Mouse (Mus musculus) liver, embryonic 14.5 days (tissue): ENCODE data around the gene Gtf2ird1. TPM values are rescaled to one million over a fixed set of nuclear protein-coding genes. Genes with fewer than 3 reads are reported as not detected.

Experiments
- ATAC-seq: fragments of 200-750 bp; cut with Nextera tagmentation; 2 replicates; pipeline ENCODE4 v1.8.0; 2017; ENCODE audit warnings: moderate number of reproducible peaks, mild to moderate bottlenecking, moderate library complexity; ENCODE audit not compliant: insufficient read depth
- DNase-seq, 3 experiments: peaks; one replicate each; pipeline ENCODE4 v3.0.0-alpha.2; 2012 to 2013; ENCODE audit warnings: low read depth in 3 of 3, low spot score in 3 of 3
- H3K27ac ChIP-seq: fragments of 300-500 bp; sonication (generic); 2 replicates; pipeline ENCODE4 v1.5.1; 2014; ENCODE audit warnings: moderate library complexity, mild to moderate bottlenecking, control low read depth, inconsistent platforms
- H3K27me3 ChIP-seq: fragments of 300-500 bp; sonication (generic); 2 replicates; pipeline ENCODE4 v1.6.1; 2014; ENCODE audit warnings: mild to moderate bottlenecking, low read length, moderate library complexity; ENCODE audit not compliant: control insufficient read depth, insufficient read depth
- H3K36me3 ChIP-seq: fragments of 300-500 bp; sonication (generic); replicated peaks from 2 replicates; pipeline ENCODE4 v1.6.1; 2014; ENCODE audit warnings: low read depth; ENCODE audit not compliant: control insufficient read depth, insufficient read depth
- H3K4me1 ChIP-seq, 2 experiments: fragments of 200-500 bp in 1 of 2; fragments of 300-500 bp in 1 of 2; sonication (generic) in 1 of 2; replicated peaks; 2 replicates each; pipeline ENCODE4 v1.6.1; 2012 to 2014; ENCODE audit warnings: antibody characterized with exemption in 1 of 2, inconsistent platforms in 1 of 2, low read length in 1 of 2; ENCODE audit not compliant: control insufficient read depth in 2 of 2, insufficient read depth in 2 of 2
- H3K4me2 ChIP-seq: fragments of 300-500 bp; sonication (generic); 2 replicates; pipeline ENCODE4 v1.6.1; 2014; ENCODE audit warnings: low read depth, mild to moderate bottlenecking, control low read depth, moderate library complexity
- H3K4me3 ChIP-seq, 2 experiments: fragments of 200-500 bp in 1 of 2; fragments of 300-500 bp in 1 of 2; sonication (generic) in 1 of 2; 2 replicates each; pipeline ENCODE4 v1.5.1; 2012 to 2014; ENCODE audit warnings: low read depth in 2 of 2, low read length in 2 of 2, mild to moderate bottlenecking in 2 of 2, control low read depth in 1 of 2, inconsistent platforms in 1 of 2, moderate library complexity in 1 of 2; ENCODE audit not compliant: insufficient read depth in 1 of 2
- H3K9ac ChIP-seq: fragments of 300-500 bp; sonication (generic); replicated peaks from 2 replicates; pipeline ENCODE4 v1.6.1; 2014; ENCODE audit warnings: mild to moderate bottlenecking, control low read depth, moderate library complexity
- H3K9me3 ChIP-seq: fragments of 300-500 bp; sonication (generic); 2 replicates; pipeline ENCODE4 v1.6.1; 2016; ENCODE audit warnings: low read length, mixed read lengths; ENCODE audit not compliant: control insufficient read depth
- CTCF ChIP-seq: IDR thresholded peaks from 2 replicates; pipeline ENCODE4 v1.5.1; 2016; ENCODE audit warnings: antibody characterized with exemption, low read depth, control low read depth
- EP300 ChIP-seq: IDR thresholded peaks from 2 replicates; pipeline ENCODE4 v1.6.1; 2016; ENCODE audit warnings: antibody characterized with exemption, low read depth
- WGBS: fragments of 180-500 bp; shearing (Covaris S2); extraction: QIAGEN DNeasy Blood & Tissue Kit; methylation state at CpG from one replicate; pipeline ENCODE4 v1.1.7; 2014; ENCODE audit not compliant: insufficient replicate concordance; 5-methylcytosine and 5-hydroxymethylcytosine counted together
- polyA plus RNA-seq, 2 experiments: library from polyadenylated mRNA; depleted of rRNA in 1 of 2; stranded (reverse) in 1 of 2; unstranded in 1 of 2; fragments of >200 nt; fragmentation: Nextera tagmentation in 1 of 2; extraction: Ambion mirVana in 1 of 2; gene quantifications; 2 replicates each; pipeline versions ENCODE4 v1.2.1 to v1.2.3; 2012 to 2014

Gene Gtf2ird1
- polyA plus RNA-seq, 2 experiments = 7.5 to 8.4 TPM

DNA sequence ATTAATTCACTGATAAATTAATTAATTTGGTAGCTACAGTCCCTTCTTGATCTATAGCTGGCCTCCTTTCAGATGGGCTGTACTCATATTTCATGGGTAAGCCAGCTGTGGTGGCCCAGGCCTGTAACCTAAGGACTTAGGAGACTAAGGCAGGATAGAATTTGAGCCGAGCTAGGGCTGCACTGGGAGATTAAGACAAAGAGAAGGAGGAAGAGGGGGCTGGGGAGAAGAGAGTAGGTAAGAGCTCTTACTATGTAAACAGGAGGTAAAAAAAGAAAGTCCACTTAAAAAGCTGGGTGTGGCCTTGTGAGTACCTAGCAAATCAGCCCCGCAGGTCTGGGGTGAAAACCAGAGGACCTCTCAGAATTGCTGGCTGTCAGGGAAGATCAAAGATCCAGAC, 132.6 kb downstream of the Gtf2ird1 start:
- H3K27ac ChIP-seq = no peak overlapping the region
- H3K36me3 ChIP-seq = no peaks in the 10 kb centered on the region
- ATAC-seq (no peak), DNase-seq (no peak)
- no peak overlapping the region for H3K9ac ChIP-seq
- H3K27me3 ChIP-seq = no peaks in the 10 kb centered on the region
- H3K9me3 ChIP-seq = no peaks in the 10 kb centered on the region
- TF ChIP-seq CTCF (no peak), EP300 (no peak)
- H3K4me2 ChIP-seq = no peak overlapping the region
- no peak overlapping the region for H3K4me3 ChIP-seq
- H3K4me1 ChIP-seq = peaks cover 3 to 15% of the 10 kb centered on the region in 2 experiments
- WGBS = 45% methylated on average over 2 of the region's 2 CpGs

DNA sequence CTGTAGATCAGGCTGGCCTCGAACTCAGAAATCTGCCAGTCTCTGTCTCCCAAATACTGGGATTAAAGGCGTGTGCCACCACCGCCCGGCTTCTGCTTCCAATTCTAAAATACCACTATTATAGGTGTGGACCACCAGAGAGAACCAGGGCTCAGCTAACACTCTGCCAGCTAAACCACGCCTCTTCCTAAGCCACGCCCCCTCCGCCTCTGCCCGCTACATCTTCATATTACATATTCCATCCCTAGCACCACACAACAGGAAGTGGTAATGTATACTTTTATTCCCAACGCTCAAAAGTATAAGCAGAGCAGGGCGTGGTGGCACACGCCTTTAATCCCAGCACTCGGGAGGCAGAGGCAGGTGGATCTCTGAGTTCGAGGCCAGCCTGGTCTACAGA, 133.2 kb downstream of the Gtf2ird1 start:
- no peak overlapping the region for H3K9ac ChIP-seq
- H3K4me1 ChIP-seq = peaks cover 3 to 12% of the 10 kb centered on the region in 2 experiments
- WGBS = 58% methylated on average over 13 of the region's 13 CpGs
- ATAC-seq (no peak), DNase-seq (no peak)
- TF ChIP-seq CTCF (no peak), EP300 (no peak)
- H3K27ac ChIP-seq = no peak overlapping the region
- no peaks in the 10 kb centered on the region for H3K27me3 ChIP-seq
- H3K9me3 ChIP-seq = no peaks in the 10 kb centered on the region
- H3K4me2 ChIP-seq = no peak overlapping the region
- no peaks in the 10 kb centered on the region for H3K36me3 ChIP-seq
- H3K4me3 ChIP-seq = no peak overlapping the region

DNA sequence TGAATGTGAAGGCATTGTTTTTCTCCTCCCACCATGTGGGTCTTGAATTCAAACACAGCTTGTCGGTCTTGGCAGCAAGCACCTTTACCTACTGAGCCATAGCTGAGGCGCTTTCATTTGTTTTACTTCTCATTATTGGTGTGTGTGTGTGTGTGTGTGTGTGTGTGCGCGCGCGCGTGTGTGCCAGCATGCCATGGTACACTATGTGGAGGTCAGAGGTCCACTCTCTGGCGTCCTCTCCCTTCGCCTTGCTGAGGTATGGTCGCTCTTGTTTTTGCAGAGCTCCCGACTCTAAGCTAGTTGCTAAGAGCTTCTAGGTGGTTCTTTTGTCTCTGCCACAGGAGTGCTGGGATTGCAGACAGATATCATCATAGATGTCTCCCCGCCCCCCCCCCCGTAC, 134.2 kb downstream of the Gtf2ird1 start:
- Histone ChIP-seq H3K4me3 (no peak overlapping the region), H3K9ac (no peak overlapping the region), H3K4me1 (peaks cover 3 to 12% of the 10 kb centered on the region in 2 experiments), H3K36me3 (no peaks in the 10 kb centered on the region), H3K27ac (no peak overlapping the region), H3K4me2 (no peak overlapping the region), H3K9me3 (no peaks in the 10 kb centered on the region), H3K27me3 (no peaks in the 10 kb centered on the region)
- DNase-seq (no peak), ATAC-seq (no peak)
- 77% methylated on average over 13 of the region's 13 CpGs for WGBS
- no peak for TF ChIP-seq EP300
- TF ChIP-seq CTCF = no peak

DNA sequence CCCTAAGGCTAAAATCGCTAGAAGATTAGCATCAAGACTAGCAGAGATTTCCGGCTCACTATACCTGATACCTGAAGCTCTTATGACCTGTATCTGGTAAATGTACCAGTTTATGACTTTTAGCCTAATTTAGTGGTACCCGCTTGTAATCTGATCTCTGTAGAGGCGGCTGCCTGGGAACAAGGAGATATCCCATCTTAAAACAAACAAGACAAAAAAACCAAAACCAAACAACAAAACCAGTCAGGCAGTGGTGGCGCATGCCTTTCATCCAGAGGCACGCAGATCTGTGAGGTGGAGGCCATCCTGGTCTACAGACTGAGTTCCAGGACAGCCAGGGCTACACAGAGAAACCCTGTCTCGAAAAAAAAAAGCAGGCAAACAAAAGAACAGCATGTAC, 134.8 kb downstream of the Gtf2ird1 start:
- ATAC-seq = no peak
- H3K9ac ChIP-seq = no peak overlapping the region
- 62% methylated on average over 7 of the region's 7 CpGs for WGBS
- no peak overlapping the region for H3K4me3 ChIP-seq
- no peak for TF ChIP-seq EP300
- no peak for TF ChIP-seq CTCF
- H3K9me3 ChIP-seq = no peaks in the 10 kb centered on the region
- DNase-seq = no peak
- H3K36me3 ChIP-seq = no peaks in the 10 kb centered on the region
- no peak overlapping the region for H3K27ac ChIP-seq
- peaks cover 3 to 14% of the 10 kb centered on the region in 2 experiments for H3K4me1 ChIP-seq
- no peak overlapping the region for H3K4me2 ChIP-seq
- no peaks in the 10 kb centered on the region for H3K27me3 ChIP-seq

DNA sequence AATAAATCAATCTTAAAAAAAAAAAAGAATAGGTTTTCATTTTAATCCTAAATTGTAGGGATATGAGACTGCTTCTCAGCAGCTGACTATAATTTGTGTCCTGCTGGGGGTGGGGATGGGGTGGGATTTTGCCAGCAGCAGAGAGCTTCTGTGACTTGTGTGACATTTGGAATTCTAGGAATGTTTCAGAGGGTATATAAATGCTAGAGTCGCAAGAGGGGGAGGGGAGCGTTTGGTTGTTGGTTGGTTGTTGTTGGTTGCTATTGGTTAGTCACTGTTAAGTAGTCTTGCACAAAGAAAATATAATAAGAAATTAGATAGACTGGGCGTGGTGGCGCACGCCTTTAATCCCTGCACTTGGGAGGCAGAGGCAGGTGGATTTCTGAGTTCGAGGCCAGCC, 137.6 kb downstream of the Gtf2ird1 start:
- ATAC-seq (no peak), DNase-seq (no peak)
- no peaks in the 10 kb centered on the region for H3K27me3 ChIP-seq
- no peak overlapping the region for H3K9ac ChIP-seq
- no peak overlapping the region for H3K4me3 ChIP-seq
- H3K36me3 ChIP-seq = no peaks in the 10 kb centered on the region
- H3K9me3 ChIP-seq = no peaks in the 10 kb centered on the region
- H3K27ac ChIP-seq = no peak overlapping the region
- H3K4me2 ChIP-seq = no peak overlapping the region
- peaks cover 6 to 13% of the 10 kb centered on the region in 2 experiments for H3K4me1 ChIP-seq
- WGBS = 73% methylated on average over 6 of the region's 6 CpGs
- no peak for TF ChIP-seq EP300
- TF ChIP-seq CTCF = no peak

DNA sequence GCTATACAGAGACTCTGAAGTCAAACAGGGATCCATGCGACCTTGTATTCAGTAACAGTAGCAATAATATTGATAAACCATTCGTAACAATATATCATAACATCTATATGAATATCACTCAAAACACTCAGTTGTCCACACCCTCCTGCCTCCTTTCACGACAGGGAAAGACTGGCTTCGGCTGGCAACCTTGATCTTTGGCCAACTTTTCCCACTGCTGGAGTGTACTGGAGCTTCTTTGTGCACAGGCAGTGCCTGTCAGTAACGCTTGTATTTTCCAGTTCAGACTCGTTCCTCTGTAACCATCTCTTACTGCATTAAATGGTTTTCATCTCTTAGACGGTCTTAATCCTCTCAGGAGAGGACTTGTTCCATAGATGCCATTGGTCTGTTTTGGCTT, 139.8 kb downstream of the Gtf2ird1 start:
- Histone ChIP-seq H3K9me3 (no peaks in the 10 kb centered on the region), H3K4me3 (no peak overlapping the region), H3K4me1 (peaks cover 10 to 14% of the 10 kb centered on the region in 2 experiments), H3K9ac (no peak overlapping the region), H3K27me3 (no peaks in the 10 kb centered on the region), H3K4me2 (no peak overlapping the region), H3K36me3 (no peaks in the 10 kb centered on the region), H3K27ac (no peak overlapping the region)
- WGBS = 50% methylated on average over 7 of the region's 7 CpGs
- no peak for TF ChIP-seq CTCF
- TF ChIP-seq EP300 = no peak
- no peak for ATAC-seq
- DNase-seq = no peak
